Mouse (Mus musculus) spleen, postnatal 14 days (tissue): ENCODE measurements around the gene Col11a2.
A peak's percentile ranks its signal among the peaks of the same experiment; 100 is the strongest.
"Not testable (repeated sequence)": the region's sequence is repeated elsewhere in the genome, so short reads cannot be mapped to it uniquely, and the experiment has no call there.

Experiments used
- DNase-seq, 2 experiments: peaks; one replicate each; pipeline ENCODE4 v3.0.0; 2021 to 2022; ENCODE audit warnings: low spot score in 2 of 2

The Col11a2 gene

DNA sequence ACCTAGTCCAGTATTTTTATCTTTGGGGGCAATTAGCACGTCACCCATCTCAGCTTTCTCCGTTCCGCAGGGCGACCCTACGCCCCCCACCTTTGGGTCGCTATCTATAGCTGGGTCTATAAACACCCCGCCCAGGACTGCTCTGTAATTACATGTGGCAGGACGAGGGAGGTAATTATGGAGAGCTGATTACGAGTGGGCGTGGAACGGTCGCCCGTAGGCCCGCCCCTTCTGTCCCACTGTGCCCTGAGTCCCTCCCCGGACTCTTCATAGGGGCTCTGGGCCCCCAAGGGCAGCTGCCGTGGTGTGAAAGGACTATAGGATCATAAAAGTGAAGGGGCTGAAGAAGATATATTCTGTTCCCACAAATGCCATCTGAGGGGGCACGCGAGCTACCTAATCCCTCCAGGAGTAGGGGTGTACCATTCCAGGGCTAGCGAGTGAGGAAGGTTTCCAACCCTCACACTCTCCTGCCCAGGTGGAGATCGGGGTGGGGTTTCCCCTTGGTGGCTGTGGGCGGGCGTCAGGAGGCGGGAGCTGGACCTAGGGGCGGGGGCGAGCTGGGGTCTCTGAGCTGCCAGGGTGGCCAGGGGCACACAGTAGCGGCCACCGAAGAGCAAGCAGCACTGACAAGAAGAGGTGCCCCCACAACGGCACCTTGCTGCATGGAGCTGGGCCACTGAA is at the start of gene Col11a2:
Gene Col11a2 (plus strand): TSS at position 560 of the 684 bp plus-strand sequence.
- no peak for DNase-seq

- DNase-seq = peak in 1 of 2 experiments; percentile 62
These were observed 47.2 kb upstream of the Col11a2 start for GRCm38 (mm10) chr17:33991788-33992664.

GRCm38 (mm10) chr17:33994959-33995358 is 44.3 kb upstream of the Col11a2 start:
- DNase-seq = no peak

DNA sequence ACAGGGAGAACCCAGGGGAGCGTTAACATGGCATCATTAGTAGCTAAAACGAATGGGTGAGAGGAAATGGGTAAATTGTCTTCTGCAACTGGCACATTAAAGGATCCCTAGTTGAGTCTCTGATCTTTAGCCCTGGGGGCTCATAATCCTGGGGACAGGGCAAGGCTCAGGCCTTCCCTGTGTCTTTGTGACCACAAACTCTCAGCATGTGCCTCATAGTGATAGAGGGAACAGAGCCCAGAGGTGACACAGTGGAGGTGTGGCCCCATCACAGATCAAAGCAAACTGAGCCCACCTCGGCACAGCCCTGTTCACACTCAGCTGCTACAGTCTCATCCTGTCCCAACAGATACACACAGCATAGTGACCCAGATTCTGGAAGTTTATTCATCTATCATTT is 43.6 kb upstream of the Col11a2 start:
- no peak for DNase-seq

DNA sequence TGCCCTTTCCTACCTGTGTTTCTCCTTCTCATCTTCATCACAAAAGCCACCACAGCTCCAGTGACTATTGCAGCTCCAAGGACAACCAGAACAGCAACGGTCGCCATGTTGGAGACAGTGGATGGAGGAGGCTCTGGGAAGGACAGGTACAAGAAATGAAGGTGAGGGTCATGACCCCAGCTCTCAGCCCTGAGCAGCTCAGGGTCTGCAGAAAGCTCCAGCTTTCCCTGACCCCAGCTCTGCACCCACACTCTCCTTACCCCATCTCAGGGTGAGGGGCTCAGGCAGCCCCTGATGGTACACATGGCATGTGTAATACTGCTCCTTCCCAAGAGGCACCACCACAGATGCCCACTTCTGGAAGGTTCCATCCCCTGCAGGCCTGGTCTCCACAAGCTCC is 42.2 kb upstream of the Col11a2 start:
- DNase-seq = not testable (repeated sequence)

GRCm38 (mm10) chr17:33998697-33999096 is 40.5 kb upstream of the Col11a2 start:
- not testable (repeated sequence) for DNase-seq

GRCm38 (mm10) chr17:33999341-34000149 is 39.7 kb upstream of the Col11a2 start:
- DNase-seq = no peak

- DNase-seq = peak; percentile 81 to 92
These were observed 39.1 kb upstream of the Col11a2 start, which contains the start of gene H2-K1 for GRCm38 (mm10) chr17:34000150-34000537. TSS of gene H2-K1 (minus strand) at chr17:34000347.

DNA sequence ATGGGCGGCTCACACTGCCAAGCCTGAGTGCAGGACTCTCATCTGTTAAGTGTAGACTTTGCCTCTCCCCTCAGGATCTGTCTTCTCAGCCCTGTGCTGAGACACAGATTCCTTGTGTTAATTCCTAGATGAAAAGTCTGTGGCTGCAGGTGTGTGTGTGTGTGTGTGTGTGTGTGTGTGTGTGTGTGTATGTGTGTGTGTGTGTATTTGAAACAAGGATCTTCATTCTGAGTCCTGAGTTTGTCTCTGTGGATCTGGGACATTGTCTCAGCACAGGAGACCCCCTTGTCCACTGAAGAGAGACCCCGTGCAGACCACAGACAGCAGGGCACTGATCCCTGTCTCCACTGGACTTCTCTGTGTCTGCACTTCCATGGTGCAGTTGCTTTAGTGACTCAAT is 38.4 kb upstream of the Col11a2 start:
- DNase-seq = not testable (repeated sequence)

DNA sequence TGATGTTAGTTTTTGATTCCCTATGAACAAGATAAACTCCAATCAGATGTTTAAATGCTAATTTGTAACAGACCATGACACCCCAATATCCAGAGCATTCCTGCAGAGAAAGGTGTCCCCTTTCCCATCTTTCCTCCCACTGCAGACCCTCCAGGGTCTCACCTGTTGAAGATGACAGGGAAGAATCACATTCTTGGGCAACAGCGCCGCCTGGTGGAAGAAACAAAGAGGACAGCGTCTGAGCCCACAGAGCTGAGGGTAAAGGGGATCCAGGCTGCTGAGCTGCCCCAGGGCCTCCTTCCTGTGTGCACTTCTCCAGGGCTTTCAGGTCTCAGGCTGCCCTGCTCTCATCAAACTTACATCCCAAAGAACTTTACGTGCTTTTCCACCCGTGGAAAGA is 35.8 kb upstream of the Col11a2 start:
- peak in 1 of 2 experiments; percentile 57 for DNase-seq

GRCm38 (mm10) chr17:34006570-34006969 is 32.7 kb upstream of the Col11a2 start:
- DNase-seq = no peak

- no peak for DNase-seq
These were observed 29.1 kb upstream of the Col11a2 start for GRCm38 (mm10) chr17:34010156-34010555.

DNA sequence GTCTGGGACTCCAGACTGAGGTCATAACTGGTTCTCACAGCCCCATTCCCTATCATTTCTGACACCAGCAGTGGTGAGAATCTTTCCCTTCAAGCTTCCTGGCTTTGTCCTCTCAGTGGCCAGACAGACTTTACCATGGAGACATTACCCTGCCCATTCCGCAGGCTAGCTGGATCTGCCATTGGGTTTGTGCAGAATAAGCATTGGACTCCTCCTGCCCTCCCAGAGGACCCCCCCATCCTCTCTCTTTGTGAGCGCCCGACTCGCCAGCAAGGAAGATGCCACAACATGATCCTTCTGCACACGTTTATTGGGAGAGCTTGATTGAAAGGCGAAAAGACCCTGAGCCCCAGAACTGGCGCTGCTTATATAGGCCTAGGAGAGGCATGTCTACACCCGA is 25.8 kb upstream of the Col11a2 start:
- no peak for DNase-seq

DNA sequence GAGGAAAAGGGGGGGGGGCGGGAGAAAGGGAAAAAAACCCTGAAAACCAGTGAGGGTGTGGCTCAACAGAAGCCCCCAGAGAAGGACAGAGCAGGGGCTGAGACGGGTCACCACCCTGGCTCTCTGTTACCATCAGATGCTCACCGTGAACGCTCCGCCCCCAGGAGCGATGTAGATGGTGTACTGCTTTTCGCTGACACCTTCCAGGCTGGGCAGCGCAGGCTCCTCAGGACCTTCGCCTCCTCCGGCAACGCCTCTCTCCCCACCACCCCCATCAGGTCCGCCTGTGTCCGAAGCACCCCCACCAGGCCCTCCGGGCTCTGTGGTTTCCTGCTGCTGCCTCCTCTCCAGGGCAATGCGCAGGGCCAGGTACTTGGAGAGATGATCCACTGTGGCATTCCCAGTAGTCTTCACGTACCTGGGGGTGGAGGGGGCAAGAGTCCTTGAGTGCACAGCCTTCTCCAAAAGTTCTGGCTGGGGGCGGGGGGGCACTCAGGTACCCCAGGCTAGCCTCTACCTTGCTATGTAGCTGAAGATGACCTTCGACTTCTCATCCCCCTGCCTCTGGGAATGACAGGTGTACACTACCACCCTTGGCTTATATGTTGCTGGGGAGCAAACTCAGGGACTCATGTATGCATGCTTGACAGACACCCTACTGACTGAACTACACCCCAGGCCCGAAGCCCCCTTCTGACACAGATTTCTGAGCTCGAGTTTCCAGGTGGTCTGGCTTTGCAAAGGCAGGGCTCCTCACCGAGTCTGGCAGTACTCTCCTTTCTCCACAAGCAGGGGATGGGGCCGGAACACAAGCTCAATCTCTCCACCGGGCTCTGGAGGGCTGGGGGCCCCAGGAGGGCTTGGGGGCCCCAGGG is 17.5 kb upstream of the Col11a2 start:
- DNase-seq = peak in 1 of 2 experiments; percentile 6

DNA sequence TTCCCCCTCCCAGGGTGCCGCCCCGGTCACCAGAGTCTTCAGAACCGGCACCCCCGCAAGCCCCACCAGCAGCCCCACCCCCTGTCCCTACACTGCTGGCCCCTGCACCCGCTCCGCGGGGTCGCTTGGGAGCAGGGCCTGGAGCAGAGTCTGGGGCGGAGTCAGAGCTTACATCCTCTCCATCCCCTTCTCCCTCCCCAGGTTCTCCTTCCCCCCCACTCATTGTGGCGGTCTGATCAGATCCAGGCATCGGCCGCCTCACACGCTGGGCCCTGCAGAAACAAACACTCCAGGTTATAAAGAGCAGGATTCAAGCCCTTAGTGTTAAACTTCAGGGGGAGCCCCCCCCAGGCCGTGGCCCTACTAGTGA is 16.8 kb upstream of the Col11a2 start:
- no peak for DNase-seq

DNA sequence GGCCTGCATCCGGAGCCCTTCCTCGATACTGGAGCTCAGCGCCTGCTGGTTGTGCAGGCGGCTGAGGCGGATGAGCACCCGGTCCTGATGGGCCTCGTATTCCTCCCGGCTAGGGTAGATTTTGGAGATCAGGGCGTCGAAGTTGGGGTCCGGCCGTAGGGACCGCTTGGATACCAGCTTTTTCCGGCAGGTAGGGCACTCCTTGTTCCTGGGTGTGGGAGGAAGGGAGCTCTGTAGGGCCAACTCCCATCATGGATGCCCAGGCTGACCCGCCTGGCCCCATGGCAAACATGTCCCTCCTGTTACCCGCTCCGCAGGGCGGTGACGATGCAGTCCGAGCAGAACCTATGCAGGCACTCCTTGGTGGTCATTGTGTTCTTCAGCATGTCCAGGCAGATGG is 16.2 kb upstream of the Col11a2 start:
- DNase-seq = no peak

GRCm38 (mm10) chr17:34023678-34024077 is 15.6 kb upstream of the Col11a2 start:
- DNase-seq = no peak

- DNase-seq = peak; percentile 64 to 81
These were observed 14.9 kb upstream of the Col11a2 start, which contains the start of gene Ring1 for GRCm38 (mm10) chr17:34024317-34024821. TSS of gene Ring1 (minus strand) at chr17:34024680.

DNA sequence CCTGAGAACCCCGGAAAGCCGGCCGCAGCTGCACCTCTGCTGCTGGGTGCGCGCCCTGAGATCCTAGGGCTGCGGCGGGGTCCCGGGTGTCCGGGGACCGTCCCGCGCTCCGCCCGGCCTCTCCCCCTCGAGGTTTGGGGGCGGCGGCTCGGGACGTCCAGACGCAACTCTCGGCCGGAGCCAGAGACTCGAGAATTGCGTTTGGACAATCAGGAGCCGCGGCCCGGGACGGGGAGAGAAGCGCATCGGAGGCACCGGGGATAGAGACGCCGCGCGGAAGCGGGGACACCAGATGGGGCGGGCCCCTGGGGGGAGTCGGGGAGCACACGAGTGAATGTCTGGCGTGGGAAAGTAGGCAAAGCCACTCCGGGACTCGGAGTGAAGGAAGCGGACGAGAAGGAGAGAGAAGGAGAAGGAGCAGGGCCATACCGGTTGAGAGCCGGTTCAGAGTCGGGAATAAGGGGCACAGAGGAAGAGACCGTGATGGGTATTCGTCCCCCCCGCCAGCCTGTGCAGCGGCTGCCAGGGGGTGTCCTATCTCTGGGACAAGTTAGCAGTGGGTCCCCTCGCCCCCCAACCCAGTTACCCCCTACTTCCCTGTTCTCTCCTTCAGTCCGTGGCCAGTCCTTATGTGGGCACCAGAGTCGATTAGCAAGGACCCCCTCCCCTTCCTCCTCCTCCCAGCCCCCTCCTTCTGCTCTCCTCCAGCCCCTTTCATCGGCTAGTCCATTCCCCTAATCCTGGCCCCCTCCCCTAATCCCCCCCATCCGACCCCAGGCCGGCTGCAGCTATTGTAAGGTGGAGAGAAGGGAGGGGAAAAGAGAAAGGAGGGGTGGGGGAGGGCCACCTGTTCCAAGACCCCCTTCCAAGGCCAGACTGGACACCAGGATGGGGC is 14.1 kb upstream of the Col11a2 start:
- DNase-seq = no peak

DNA sequence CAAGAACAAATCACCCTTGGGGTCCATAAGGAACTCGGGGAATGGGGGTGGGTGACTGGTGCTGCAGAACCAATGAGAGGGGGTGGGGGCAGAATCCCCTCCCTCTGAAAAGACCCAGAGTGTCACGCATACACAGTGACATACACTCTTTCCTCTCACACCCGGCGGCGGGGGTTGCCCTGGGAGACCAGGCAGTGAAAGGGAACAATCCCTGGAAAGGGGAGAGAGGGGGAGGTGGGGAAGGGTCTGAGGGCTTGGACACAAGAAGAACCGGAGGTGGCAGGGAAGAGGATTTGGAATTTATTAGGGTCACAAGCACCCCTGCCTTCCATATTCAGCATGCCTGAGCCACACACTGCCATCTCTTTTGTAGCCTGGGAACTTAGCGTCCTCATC is 13.5 kb upstream of the Col11a2 start:
- DNase-seq = no peak
